Mouse (Mus musculus) MEL (cell line): Measurements from ENCODE around the gene Slc15a1.

Experiments used
- JUND ChIP-seq: IDR thresholded peaks from 2 replicates; pipeline ENCODE4 v1.6.1; 2011; ENCODE audit warnings: low read depth, mild to moderate bottlenecking, improper control_type of control experiment, low read length
- MAFK ChIP-seq: IDR thresholded peaks from 2 replicates; pipeline ENCODE4 v1.6.1; 2011; ENCODE audit warnings: low read depth, mild to moderate bottlenecking, low read length, improper control_type of control experiment, borderline replicate concordance
- POLR2A ChIP-seq, 2 experiments: IDR thresholded peaks; 2 replicates each; pipeline ENCODE4 v1.6.1; 2011 to 2012; ENCODE audit warnings: low read length in 2 of 2, mild to moderate bottlenecking in 2 of 2, control low read depth in 1 of 2, improper control_type of control experiment in 1 of 2, low read depth in 1 of 2, moderate library complexity in 1 of 2; ENCODE audit not compliant: control insufficient read depth in 1 of 2, insufficient read depth in 1 of 2, poor library complexity in 1 of 2
- RCOR1 ChIP-seq: IDR thresholded peaks from 2 replicates; pipeline ENCODE4 v1.6.1; 2012; ENCODE audit warnings: low read depth, mild to moderate bottlenecking, inconsistent platforms, low read length, improper control_type of control experiment
- ZNF384 ChIP-seq: IDR thresholded peaks from 2 replicates; pipeline ENCODE4 v1.6.1; 2012; ENCODE audit warnings: low read depth, mild to moderate bottlenecking, inconsistent platforms, low read length, improper control_type of control experiment

DNA sequence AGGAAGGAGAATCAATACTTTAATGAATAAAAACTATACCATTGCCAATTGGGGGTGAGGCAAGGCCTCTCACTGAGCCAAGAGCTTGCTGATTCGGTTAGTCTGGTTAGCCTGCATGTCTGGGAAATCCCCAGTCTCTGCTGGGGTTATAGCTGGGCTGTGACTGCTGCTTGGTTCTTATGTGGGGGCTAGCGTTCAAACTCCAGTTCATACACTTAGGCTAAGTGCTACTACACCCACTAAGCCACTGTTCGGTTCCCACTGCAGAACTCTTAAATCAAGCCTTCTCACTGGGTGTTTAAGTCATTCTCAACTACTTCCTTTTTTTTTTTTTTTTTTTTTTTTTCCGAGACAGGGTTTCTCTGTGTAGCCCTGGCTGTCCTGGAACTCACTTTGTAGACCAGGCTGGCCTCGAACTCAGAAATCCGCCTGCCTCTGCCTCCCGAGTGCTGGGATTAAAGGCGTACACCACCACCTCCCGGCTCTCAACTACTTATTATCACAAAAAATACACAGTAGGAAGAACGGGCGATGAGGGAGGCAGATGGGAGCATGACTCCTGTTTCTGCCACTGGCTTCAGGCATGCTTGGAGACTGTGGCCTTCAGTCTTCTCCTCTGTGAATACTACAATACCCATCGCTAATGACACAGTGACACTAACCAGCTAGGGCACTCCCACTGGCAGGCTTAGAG, 88.3 kb downstream of the Slc15a1 start:
- TF ChIP-seq RCOR1 = no peak
- no peak for TF ChIP-seq POLR2A (IDR thresholded peaks at IDR 0.05; ENCODE audit: control insufficient read depth in 1 of 2, insufficient read depth in 1 of 2, low read depth in 1 of 2, low read length in 2 of 2, poor library complexity in 1 of 2)
- TF ChIP-seq ZNF384 = peak; percentile 88
- no peak for TF ChIP-seq MAFK
- TF ChIP-seq JUND = no peak
